Mouse (Mus musculus): Measurements from ENCODE around the gene Gm33543. TPM values are rescaled to one million over a fixed set of nuclear protein-coding genes. Genes with fewer than 3 reads are reported as not detected.

Gm33543 gene
- total and polyA plus RNA-seq, 3 experiments, result not detected

DNA sequence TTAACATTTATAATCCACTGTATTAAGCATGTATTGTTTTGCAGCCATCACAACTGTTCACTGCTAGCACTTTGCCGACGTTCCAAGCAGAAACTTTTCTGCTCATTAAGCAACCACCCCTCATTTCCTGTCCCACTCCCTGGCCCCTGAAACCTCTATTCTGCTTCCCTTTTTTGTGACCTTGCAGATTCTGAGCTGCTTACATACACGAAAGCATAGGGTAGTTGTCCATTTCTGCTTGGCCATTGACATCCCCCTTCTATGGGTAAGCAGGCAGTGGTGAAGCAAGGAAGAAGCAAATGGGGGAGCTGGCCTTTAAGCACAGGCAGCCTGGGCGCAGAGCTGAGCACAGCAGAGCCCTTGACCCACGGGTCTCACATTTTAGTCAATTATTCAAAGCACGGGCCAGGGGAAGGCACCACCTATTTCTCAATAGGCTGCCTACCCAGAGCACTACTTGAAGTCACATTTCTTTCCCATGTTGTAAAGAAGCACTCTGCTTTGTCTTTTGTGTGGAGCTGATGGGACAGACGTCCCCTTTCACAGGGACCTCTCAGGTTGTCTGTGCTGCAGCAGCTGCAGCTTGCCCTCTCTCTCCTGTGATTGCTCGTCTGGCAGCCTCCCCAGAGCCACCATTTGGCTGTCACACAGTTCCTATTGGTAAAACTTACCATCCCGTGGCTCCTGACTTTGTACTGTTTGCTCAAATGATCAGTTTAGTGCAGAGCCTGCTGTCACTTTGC is 25.1 kb downstream of the Gm33543 start:
- in situ Hi-C loops (cut with MboI; ENCODE audit: low pct_ligation_motif_present, low pct_unique_long_range_greater_than_20kb, low sequenced_read_pairs) (no loop called here), dilution Hi-C loops (cut with MboI; ENCODE audit: extremely low pct_ligation_motif_present, extremely low pct_unique_long_range_greater_than_20kb, low sequenced_read_pairs) (no loop called here)
- Histone ChIP-seq H3K27ac (ENCODE audit: insufficient read depth, low read depth) (peak overlapping the region; percentile 13; the same call in 1 of the 2 replicates), H3K4me1 (ENCODE audit: control insufficient read depth in 1 of 2, insufficient read depth in 2 of 2) (peaks cover 10 to 21% of the 10 kb centered on the region in 2 experiments), H3K27me3 (replicated peaks) (no peaks in the 10 kb centered on the region), H3K4me2 (ENCODE audit: insufficient read depth, low read depth, poor library complexity, severe bottlenecking) (peak overlapping the region; percentile 66), H3K4me3 (replicated peaks in 1 of 3; ENCODE audit: low read depth in 2 of 3, low read length in 2 of 3, poor library complexity in 1 of 3) (peak overlapping the region in 2 of 3 experiments; percentile 7 to 15), H3K9me3 (replicated peaks; ENCODE audit: low read length) (peaks cover 3% of the 10 kb centered on the region), H3K9ac (ENCODE audit: insufficient read depth, low read depth) (no peak overlapping the region), H3K79me2 (replicated peaks; ENCODE audit: control insufficient read depth, extremely low read depth, insufficient read depth, poor library complexity, severe bottlenecking) (no peaks in the 10 kb centered on the region), H3K36me3 (replicated peaks in 1 of 2; ENCODE audit: control insufficient read depth in 1 of 2, insufficient read depth in 1 of 2, low read length in 1 of 2) (no peaks in the 10 kb centered on the region)
- TF ChIP-seq BHLHE40 (IDR thresholded peaks at IDR 0.05; ENCODE audit: low read depth, low read length) (peak; percentile 52), CHD2 (IDR thresholded peaks at IDR 0.05; ENCODE audit: low read length) (no peak), EP300 (IDR thresholded peaks at IDR 0.05; ENCODE audit: low read length) (peak; percentile 42; the same call in 1 of the 2 replicates), IRF4 (IDR thresholded peaks at IDR 0.05; ENCODE audit: low read depth, low read length) (peak; percentile 54; the same call in 1 of the 2 replicates), MAFK (IDR thresholded peaks at IDR 0.05; ENCODE audit: insufficient replicate concordance, low read length) (no peak)
- DNase-seq (ENCODE audit: extremely low read depth), result peak; percentile 68

DNA sequence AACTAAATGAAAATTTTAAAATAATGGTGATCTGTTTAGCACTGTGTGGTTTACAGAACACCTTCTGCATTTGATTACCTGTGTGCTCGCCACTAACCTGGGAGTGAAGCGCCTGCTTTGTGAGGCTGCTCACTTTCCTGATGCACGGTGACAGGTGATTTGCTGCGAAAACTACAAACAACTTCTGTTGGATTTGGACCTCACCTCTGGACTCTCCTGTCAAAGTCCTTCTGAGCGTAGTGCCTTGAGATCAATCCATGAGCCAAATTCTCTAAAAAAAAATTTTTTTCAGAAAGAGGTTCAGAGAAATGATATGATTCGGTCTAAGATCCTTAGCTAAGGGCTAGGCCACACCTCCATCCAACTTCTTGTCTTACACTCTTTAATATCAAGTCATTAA is 28.4 kb downstream of the Gm33543 start:
- no peaks in the 10 kb centered on the region for H3K36me3 ChIP-seq (replicated peaks in 1 of 2; ENCODE audit: control insufficient read depth in 1 of 2, insufficient read depth in 1 of 2, low read length in 1 of 2)
- no peak overlapping the region for H3K9ac ChIP-seq (ENCODE audit: insufficient read depth, low read depth)
- no peak for TF ChIP-seq MAX (IDR thresholded peaks at IDR 0.05; ENCODE audit: low read length)
- no peak for TF ChIP-seq SMC3 (IDR thresholded peaks at IDR 0.05; ENCODE audit: low read depth, low read length)
- no peak for DNase-seq (ENCODE audit: extremely low read depth)
- in situ Hi-C loops (cut with MboI; ENCODE audit: low pct_ligation_motif_present, low pct_unique_long_range_greater_than_20kb, low sequenced_read_pairs) (no loop called here), dilution Hi-C loops (cut with MboI; ENCODE audit: extremely low pct_ligation_motif_present, extremely low pct_unique_long_range_greater_than_20kb, low sequenced_read_pairs) (no loop called here)
- H3K4me1 ChIP-seq (ENCODE audit: control insufficient read depth in 1 of 2, insufficient read depth in 2 of 2), result peaks cover 10 to 21% of the 10 kb centered on the region in 2 experiments
- no peaks in the 10 kb centered on the region for H3K79me2 ChIP-seq (replicated peaks; ENCODE audit: control insufficient read depth, extremely low read depth, insufficient read depth, poor library complexity, severe bottlenecking)
- H3K27ac ChIP-seq (ENCODE audit: insufficient read depth, low read depth), result no peak overlapping the region
- H3K27me3 ChIP-seq (replicated peaks), result no peaks in the 10 kb centered on the region
- peaks cover 3% of the 10 kb centered on the region for H3K9me3 ChIP-seq (replicated peaks; ENCODE audit: low read length)
- no peak overlapping the region for H3K4me3 ChIP-seq (replicated peaks in 1 of 3; ENCODE audit: low read depth in 2 of 3, low read length in 2 of 3, poor library complexity in 1 of 3)
- H3K4me2 ChIP-seq (ENCODE audit: insufficient read depth, low read depth, poor library complexity, severe bottlenecking), result no peak overlapping the region

DNA sequence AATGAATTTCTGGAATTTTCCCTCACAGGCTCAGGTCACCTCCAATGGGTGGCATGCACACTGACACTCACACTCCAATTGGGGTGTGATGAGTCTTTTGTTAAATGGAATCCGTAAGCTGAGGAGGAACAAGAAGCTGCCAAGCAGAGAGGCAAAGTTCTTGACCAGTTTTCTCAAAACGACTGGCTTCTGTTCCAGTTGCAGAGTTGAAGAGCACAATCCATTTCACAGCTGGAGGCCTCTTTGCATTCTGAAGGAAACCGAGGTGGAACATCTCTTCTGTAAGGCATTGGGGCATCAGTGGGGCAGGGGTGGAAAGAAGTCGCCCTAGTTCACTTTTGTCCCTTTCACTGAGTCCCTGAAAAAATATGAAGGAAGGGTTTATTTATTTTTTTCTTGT is 30.9 kb downstream of the Gm33543 start:
- Histone ChIP-seq H3K79me2 (replicated peaks; ENCODE audit: control insufficient read depth, extremely low read depth, insufficient read depth, poor library complexity, severe bottlenecking) (no peaks in the 10 kb centered on the region), H3K4me2 (ENCODE audit: insufficient read depth, low read depth, poor library complexity, severe bottlenecking) (no peak overlapping the region), H3K9me3 (replicated peaks; ENCODE audit: low read length) (peaks cover 3% of the 10 kb centered on the region), H3K27me3 (replicated peaks) (no peaks in the 10 kb centered on the region), H3K4me1 (ENCODE audit: control insufficient read depth in 1 of 2, insufficient read depth in 2 of 2) (peaks cover 0 to 1% of the 10 kb centered on the region in 2 experiments; a peak in 1 of 4 replicates), H3K36me3 (replicated peaks in 1 of 2; ENCODE audit: control insufficient read depth in 1 of 2, insufficient read depth in 1 of 2, low read length in 1 of 2) (no peaks in the 10 kb centered on the region), H3K9ac (ENCODE audit: insufficient read depth, low read depth) (no peak overlapping the region), H3K27ac (ENCODE audit: insufficient read depth, low read depth) (no peak overlapping the region), H3K4me3 (replicated peaks in 1 of 3; ENCODE audit: low read depth in 2 of 3, low read length in 2 of 3, poor library complexity in 1 of 3) (no peak overlapping the region)
- in situ Hi-C loops (cut with MboI; ENCODE audit: low pct_ligation_motif_present, low pct_unique_long_range_greater_than_20kb, low sequenced_read_pairs), result no loop called here
- dilution Hi-C loops (cut with MboI; ENCODE audit: extremely low pct_ligation_motif_present, extremely low pct_unique_long_range_greater_than_20kb, low sequenced_read_pairs), result no loop called here
- no peak for TF ChIP-seq UBTF (IDR thresholded peaks at IDR 0.05; ENCODE audit: low read depth, low read length)
- TF ChIP-seq ELF1 (IDR thresholded peaks at IDR 0.05; ENCODE audit: low read depth, low read length), result no peak
- DNase-seq (ENCODE audit: extremely low read depth), result no peak

Data from CH12.LX (cell line).